Mouse (Mus musculus): ENCODE data around the gene Lce3e. TPM values are rescaled to one million over a fixed set of nuclear protein-coding genes. Genes with fewer than 3 reads are reported as not detected.

The Lce3e gene
- polyA plus RNA-seq, 1 experiment from 2014 or later, result not detected

Other genes with a start within 250 kb of the Lce3e start
- gene Lce1f, start 246.7 kb upstream of the Lce3e start, polyA plus RNA-seq (2018), result not detected in 3 replicates
- not detected in 3 replicates for gene Gm38119, start 228.0 kb upstream of the Lce3e start, polyA plus RNA-seq (2018)
- not detected in 3 replicates for gene Lce1g, start 214.7 kb upstream of the Lce3e start, polyA plus RNA-seq (2018)
- not detected in 3 replicates for gene Lce1h, start 202.0 kb upstream of the Lce3e start, polyA plus RNA-seq (2018)
- gene Lce1i, start 188.2 kb upstream of the Lce3e start, polyA plus RNA-seq (2018), result not detected in 3 replicates
- not detected in 3 replicates for gene Lce1j, start 176.5 kb upstream of the Lce3e start, polyA plus RNA-seq (2018)
- gene Lce1k, start 159.2 kb upstream of the Lce3e start, polyA plus RNA-seq (2018), result not detected in 3 replicates
- gene Kprp, start 139.8 kb upstream of the Lce3e start, polyA plus RNA-seq (2018), result not detected in 3 replicates
- not detected in 3 replicates for gene Lce1l, start 115.8 kb upstream of the Lce3e start, polyA plus RNA-seq (2018)
- gene 2310050C09Rik, start 96.8 kb upstream of the Lce3e start, polyA plus RNA-seq (2018), result not detected in 3 replicates
- not detected in 3 replicates for gene Lce3a, start 40.8 kb upstream of the Lce3e start, polyA plus RNA-seq (2018)
- not detected in 3 replicates for gene Lce3b, start 34.1 kb upstream of the Lce3e start, polyA plus RNA-seq (2018)
- gene Lce3c, start 22.6 kb upstream of the Lce3e start, polyA plus RNA-seq (2018), result not detected in 3 replicates
- not detected in 3 replicates for gene Lce3d, start 9.7 kb upstream of the Lce3e start, polyA plus RNA-seq (2018)
- not detected in 3 replicates for gene Lce3f, start 25.2 kb downstream of the Lce3e start, polyA plus RNA-seq (2018)
- gene Crct1, start 48.6 kb downstream of the Lce3e start, polyA plus RNA-seq (2018), result not detected in 3 replicates
- not detected in 3 replicates for gene Lce1m, start 52.0 kb downstream of the Lce3e start, polyA plus RNA-seq (2018)
- not detected in 3 replicates for gene Gm4858, start 101.8 kb downstream of the Lce3e start, polyA plus RNA-seq (2018)
- not detected in 3 replicates for gene Crnn, start 177.7 kb downstream of the Lce3e start, polyA plus RNA-seq (2018)
- gene Flg2, start 230.2 kb downstream of the Lce3e start, polyA plus RNA-seq (2018), result not detected in 3 replicates

Data from macrophage (primary cell).